Mouse (Mus musculus): Measurements from ENCODE around the gene Lzic. TPM values are rescaled to one million over a fixed set of nuclear protein-coding genes. Genes with fewer than 3 reads are reported as not detected.

Gene Lzic
- polyA plus RNA-seq (2015; fragmentation: Nextera tagmentation; extraction: Ambion mirVana), result 9.1 and 9.7 TPM in 2 replicates

DNA sequence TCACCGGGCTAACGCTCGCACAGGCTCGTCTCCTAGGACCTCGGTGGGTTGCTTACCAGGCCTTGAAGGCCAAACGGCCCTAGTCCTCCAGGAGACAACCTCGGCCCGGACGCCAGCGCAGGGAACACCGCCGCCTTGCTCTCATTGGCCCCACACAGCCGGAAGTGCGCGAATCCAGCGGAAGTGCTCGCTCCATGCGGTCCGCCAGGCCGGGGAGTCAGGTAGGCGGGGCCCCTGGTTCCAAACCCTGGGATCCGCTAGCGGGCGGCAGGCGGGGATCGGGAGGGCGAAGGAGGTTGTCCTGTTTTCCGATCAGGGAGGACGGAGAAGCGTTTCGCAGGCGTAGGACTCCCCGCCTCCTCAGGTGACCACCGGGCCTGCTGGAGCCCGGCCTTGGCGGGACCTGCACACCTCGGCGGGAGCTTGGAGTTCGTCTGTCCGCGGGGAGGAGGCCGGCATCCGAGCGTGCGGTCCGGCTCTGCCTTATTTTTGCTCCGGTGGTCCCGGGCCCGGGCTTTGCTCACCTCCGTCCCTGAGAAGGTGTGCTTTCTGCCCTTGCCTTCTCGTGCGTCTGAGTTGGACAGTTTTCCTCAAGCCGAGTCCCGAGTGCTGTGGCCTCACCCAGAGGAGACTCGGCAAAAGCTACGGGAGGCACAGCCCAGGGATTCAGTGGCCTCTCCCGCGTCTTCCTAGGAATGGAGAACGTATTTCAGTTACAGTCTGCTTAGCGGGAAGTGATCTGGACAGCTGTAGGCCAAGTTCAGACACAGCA lies at the start of gene Lzic, which contains the start of gene Nmnat1:
Gene Lzic, plus strand, starts transcription at position 177 of the 772 bp plus-strand sequence.
Gene Nmnat1, minus strand, starts transcription at position 150 of the 772 bp plus-strand sequence.
- peak within 1 kb of the TSS; percentile 82 for H3K4me2 ChIP-seq (ENCODE audit: low read depth, low read length)
- H3K4me1 ChIP-seq (ENCODE audit: control insufficient read depth, low read depth, low read length), result peaks cover 9% of the 10 kb centered on the region
- peaks cover 6% of the 10 kb centered on the region; the same call in 1 of the 2 replicates for H3K36me3 ChIP-seq (ENCODE audit: control insufficient read depth, insufficient read depth)
- peak within 1 kb of the TSS; percentile 70 for H3K4me3 ChIP-seq (ENCODE audit: low read depth, low read length)
- H3K27ac ChIP-seq (ENCODE audit: low read length), result peak within 1 kb of the TSS; percentile 53
- WGBS (ENCODE audit: insufficient replicate concordance), result under 1% methylated on average over 60 of the region's 60 CpGs
- peak; percentile 98 for ATAC-seq (ENCODE audit: low read depth)
- H3K27me3 ChIP-seq (ENCODE audit: control insufficient read depth, insufficient read depth, low read depth, low read length), result no peaks in the 10 kb centered on the region
- peak within 1 kb of the TSS; percentile 69 for H3K9ac ChIP-seq (ENCODE audit: low read depth, low read length)
- no peaks in the 10 kb centered on the region for H3K9me3 ChIP-seq (replicated peaks; ENCODE audit: control insufficient read depth, low read length)

DNA sequence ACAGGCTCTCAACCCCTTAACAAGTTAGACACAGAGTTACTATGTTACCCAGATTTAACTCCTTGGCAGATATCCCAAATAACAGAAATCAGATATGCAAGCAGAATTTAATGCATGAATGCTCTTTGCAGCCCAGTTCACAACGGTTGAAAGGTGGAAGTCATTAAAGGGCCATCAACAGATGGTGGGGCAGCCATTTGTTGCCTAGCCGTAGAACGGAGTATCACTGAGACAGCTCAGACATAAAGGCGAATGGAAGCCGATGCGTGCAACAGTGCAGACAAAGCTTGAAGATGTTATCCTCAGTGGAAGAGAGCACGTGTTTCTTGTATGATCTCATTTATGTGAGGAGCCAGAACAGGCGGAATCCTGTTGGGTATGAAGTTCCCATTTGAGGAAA lies 44.5 kb upstream of the Lzic start:
- Histone ChIP-seq H3K4me3 (ENCODE audit: low read depth, low read length) (no peak overlapping the region), H3K9ac (ENCODE audit: low read depth, low read length) (no peak overlapping the region), H3K9me3 (replicated peaks; ENCODE audit: control insufficient read depth, low read length) (no peaks in the 10 kb centered on the region), H3K36me3 (ENCODE audit: control insufficient read depth, insufficient read depth) (no peaks in the 10 kb centered on the region), H3K27me3 (ENCODE audit: control insufficient read depth, insufficient read depth, low read depth, low read length) (no peaks in the 10 kb centered on the region), H3K4me1 (ENCODE audit: control insufficient read depth, low read depth, low read length) (peaks cover 11% of the 10 kb centered on the region), H3K4me2 (ENCODE audit: low read depth, low read length) (no peak overlapping the region), H3K27ac (ENCODE audit: low read length) (no peak overlapping the region)
- 61% methylated on average over 8 of the region's 8 CpGs for WGBS (ENCODE audit: insufficient replicate concordance)
- no peak for ATAC-seq (ENCODE audit: low read depth)

DNA sequence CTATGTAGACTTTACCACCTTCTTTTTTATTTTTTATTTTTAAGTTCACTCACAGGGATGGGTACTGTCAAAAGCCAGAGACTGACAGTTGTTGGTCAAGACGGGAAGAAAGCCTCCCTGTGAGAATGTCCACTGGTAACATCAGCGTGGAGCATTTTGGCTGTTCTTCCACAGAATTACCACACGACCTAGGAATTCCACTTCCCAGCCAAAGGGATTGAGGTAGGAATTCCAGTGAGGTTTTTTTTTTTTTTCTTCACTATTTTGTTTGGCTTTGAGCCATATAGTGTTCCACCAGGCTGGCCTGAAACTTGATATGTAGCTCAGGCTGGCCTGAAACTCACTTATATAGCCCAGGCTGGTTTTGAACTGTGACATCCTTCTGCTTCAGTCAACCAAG lies 42.6 kb upstream of the Lzic start:
- Histone ChIP-seq H3K9me3 (replicated peaks; ENCODE audit: control insufficient read depth, low read length) (no peaks in the 10 kb centered on the region), H3K27ac (ENCODE audit: low read length) (no peak overlapping the region), H3K4me2 (ENCODE audit: low read depth, low read length) (no peak overlapping the region), H3K27me3 (ENCODE audit: control insufficient read depth, insufficient read depth, low read depth, low read length) (no peaks in the 10 kb centered on the region), H3K9ac (ENCODE audit: low read depth, low read length) (no peak overlapping the region), H3K36me3 (ENCODE audit: control insufficient read depth, insufficient read depth) (no peaks in the 10 kb centered on the region), H3K4me1 (ENCODE audit: control insufficient read depth, low read depth, low read length) (peaks cover 19% of the 10 kb centered on the region), H3K4me3 (ENCODE audit: low read depth, low read length) (no peak overlapping the region)
- no peak for ATAC-seq (ENCODE audit: low read depth)
- 42% methylated on average over 3 of the region's 3 CpGs for WGBS (ENCODE audit: insufficient replicate concordance)

DNA sequence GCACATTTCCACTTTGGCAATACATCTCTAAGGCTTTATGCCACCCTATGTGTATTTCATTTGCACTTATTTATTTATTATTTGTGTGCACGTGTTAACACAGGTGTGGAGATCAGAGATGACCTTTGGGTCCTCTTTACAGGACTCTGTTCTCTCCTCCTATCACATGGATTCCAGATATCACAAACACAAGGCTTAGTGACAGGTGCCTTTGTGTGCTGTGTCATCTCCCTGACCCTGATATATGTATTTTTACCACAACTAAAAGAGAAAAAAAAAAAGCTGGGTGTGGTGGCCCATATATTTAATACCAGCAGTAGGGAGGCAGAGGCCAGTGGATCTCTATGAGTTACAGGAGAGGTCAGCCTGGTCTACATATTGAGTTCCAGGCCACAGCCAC lies 40.6 kb upstream of the Lzic start:
- Histone ChIP-seq H3K4me2 (ENCODE audit: low read depth, low read length) (peak overlapping the region; percentile 70; the same call in 1 of the 2 replicates), H3K9me3 (replicated peaks; ENCODE audit: control insufficient read depth, low read length) (no peaks in the 10 kb centered on the region), H3K9ac (ENCODE audit: low read depth, low read length) (no peak overlapping the region), H3K27ac (ENCODE audit: low read length) (no peak overlapping the region), H3K4me3 (ENCODE audit: low read depth, low read length) (no peak overlapping the region), H3K27me3 (ENCODE audit: control insufficient read depth, insufficient read depth, low read depth, low read length) (no peaks in the 10 kb centered on the region), H3K4me1 (ENCODE audit: control insufficient read depth, low read depth, low read length) (peaks cover 19% of the 10 kb centered on the region), H3K36me3 (ENCODE audit: control insufficient read depth, insufficient read depth) (no peaks in the 10 kb centered on the region)
- ATAC-seq (ENCODE audit: low read depth), result no peak
- 37% methylated on average over 1 of the region's 1 CpGs for WGBS (ENCODE audit: insufficient replicate concordance)

DNA sequence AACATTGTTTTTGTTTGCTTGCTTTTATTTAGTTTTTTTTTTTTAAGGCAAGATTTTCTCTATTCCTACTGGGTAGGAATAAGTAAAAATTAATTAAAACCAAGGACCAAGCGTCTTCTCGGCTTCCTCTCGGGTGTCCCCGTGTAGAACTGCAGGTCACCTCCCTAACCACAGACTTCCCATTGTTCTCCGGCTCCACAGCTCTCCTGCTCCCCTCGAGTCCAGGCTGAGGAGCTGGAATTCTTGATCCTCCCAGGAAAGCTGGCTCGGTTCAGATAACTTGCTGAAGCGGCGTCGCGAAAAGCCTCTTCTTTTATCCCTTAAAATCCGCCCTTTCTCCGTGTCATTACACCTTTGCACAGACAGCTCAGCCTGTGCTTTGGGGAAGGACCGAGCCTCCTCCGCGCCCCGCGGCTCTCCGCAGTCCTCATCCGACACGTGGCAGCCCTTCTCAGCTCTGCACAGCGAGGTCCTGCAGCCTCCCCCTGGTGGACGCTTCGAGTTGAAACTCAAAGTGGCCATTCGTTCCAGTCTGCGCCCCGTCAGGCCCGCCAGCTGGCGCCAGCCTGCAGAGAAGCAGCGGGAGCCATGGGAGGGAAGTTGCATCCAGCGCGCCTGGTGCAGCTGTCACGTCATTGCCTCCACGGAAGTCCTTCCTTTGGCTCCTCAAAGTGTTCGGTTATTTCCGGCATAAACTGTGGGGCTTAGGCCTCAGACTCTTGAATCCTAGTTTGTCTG lies 39.9 kb upstream of the Lzic start:
- ATAC-seq (ENCODE audit: low read depth), result peak; percentile 96
- Histone ChIP-seq H3K27me3 (ENCODE audit: control insufficient read depth, insufficient read depth, low read depth, low read length) (no peaks in the 10 kb centered on the region), H3K9ac (ENCODE audit: low read depth, low read length) (peak overlapping the region; percentile 64), H3K36me3 (ENCODE audit: control insufficient read depth, insufficient read depth) (no peaks in the 10 kb centered on the region), H3K4me3 (ENCODE audit: low read depth, low read length) (peak overlapping the region; percentile 47), H3K9me3 (replicated peaks; ENCODE audit: control insufficient read depth, low read length) (no peaks in the 10 kb centered on the region), H3K27ac (ENCODE audit: low read length) (peak overlapping the region; percentile 60), H3K4me2 (ENCODE audit: low read depth, low read length) (peak overlapping the region; percentile 70), H3K4me1 (ENCODE audit: control insufficient read depth, low read depth, low read length) (peaks cover 19% of the 10 kb centered on the region)
- WGBS (ENCODE audit: insufficient replicate concordance), result under 1% methylated on average over 36 of the region's 36 CpGs

DNA sequence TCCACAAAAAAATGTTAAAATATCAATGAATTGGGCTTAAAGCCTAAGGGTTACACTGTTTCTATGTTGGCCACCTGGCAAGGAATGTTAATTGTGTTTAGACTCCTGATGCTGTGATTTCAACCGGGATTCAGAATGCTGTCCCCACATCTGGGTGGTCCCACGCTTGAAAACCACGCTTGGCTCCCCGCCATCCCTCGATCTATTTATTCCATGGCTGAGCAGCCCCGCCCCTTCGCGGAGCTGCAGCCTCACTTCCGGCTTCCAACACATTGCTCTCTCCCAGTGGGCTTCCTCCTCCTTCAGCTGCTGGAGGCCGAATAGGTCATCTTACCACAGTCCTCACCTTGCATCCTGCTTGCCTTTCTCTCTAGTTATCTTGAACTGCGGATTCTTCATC lies 39.2 kb upstream of the Lzic start:
- H3K9me3 ChIP-seq (replicated peaks; ENCODE audit: control insufficient read depth, low read length), result no peaks in the 10 kb centered on the region
- peak overlapping the region; percentile 60; the same call in 1 of the 2 replicates for H3K27ac ChIP-seq (ENCODE audit: low read length)
- peaks cover 19% of the 10 kb centered on the region for H3K4me1 ChIP-seq (ENCODE audit: control insufficient read depth, low read depth, low read length)
- peak overlapping the region; percentile 47 for H3K4me3 ChIP-seq (ENCODE audit: low read depth, low read length)
- H3K4me2 ChIP-seq (ENCODE audit: low read depth, low read length), result peak overlapping the region; percentile 70
- H3K27me3 ChIP-seq (ENCODE audit: control insufficient read depth, insufficient read depth, low read depth, low read length), result no peaks in the 10 kb centered on the region
- peak overlapping the region; percentile 64 for H3K9ac ChIP-seq (ENCODE audit: low read depth, low read length)
- peak; percentile 27; the same call in 1 of the 2 replicates for ATAC-seq (ENCODE audit: low read depth)
- WGBS (ENCODE audit: insufficient replicate concordance), result 11% methylated on average over 11 of the region's 11 CpGs
- no peaks in the 10 kb centered on the region for H3K36me3 ChIP-seq (ENCODE audit: control insufficient read depth, insufficient read depth)

DNA sequence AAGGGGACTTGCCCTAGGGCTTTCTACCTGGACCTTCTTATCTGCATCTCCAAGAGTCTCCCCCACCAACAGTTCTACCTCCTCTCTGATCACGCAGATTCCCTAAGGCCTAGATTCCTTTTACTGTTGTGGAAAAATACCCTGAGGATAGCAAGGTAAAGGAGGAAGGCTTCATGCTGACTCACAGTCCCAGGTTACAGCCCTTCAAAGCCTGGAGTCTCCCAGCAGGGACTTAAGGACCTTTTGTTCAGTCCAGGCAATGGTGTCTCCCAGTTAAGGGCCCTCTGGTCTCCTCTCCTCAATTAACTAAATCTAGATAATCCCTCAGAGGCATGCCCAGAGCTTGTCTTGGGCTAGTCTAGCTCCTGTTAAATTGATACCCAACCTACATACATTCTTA lies 38.7 kb upstream of the Lzic start:
- no peaks in the 10 kb centered on the region for H3K27me3 ChIP-seq (ENCODE audit: control insufficient read depth, insufficient read depth, low read depth, low read length)
- H3K4me2 ChIP-seq (ENCODE audit: low read depth, low read length), result peak overlapping the region; percentile 70
- no peak for ATAC-seq (ENCODE audit: low read depth)
- WGBS (ENCODE audit: insufficient replicate concordance), result 48% methylated on average over 1 of the region's 1 CpGs
- H3K27ac ChIP-seq (ENCODE audit: low read length), result peak overlapping the region; percentile 60; the same call in 1 of the 2 replicates
- H3K9me3 ChIP-seq (replicated peaks; ENCODE audit: control insufficient read depth, low read length), result no peaks in the 10 kb centered on the region
- no peaks in the 10 kb centered on the region for H3K36me3 ChIP-seq (ENCODE audit: control insufficient read depth, insufficient read depth)
- peak overlapping the region; percentile 47 for H3K4me3 ChIP-seq (ENCODE audit: low read depth, low read length)
- peaks cover 19% of the 10 kb centered on the region for H3K4me1 ChIP-seq (ENCODE audit: control insufficient read depth, low read depth, low read length)
- no peak overlapping the region for H3K9ac ChIP-seq (ENCODE audit: low read depth, low read length)

DNA sequence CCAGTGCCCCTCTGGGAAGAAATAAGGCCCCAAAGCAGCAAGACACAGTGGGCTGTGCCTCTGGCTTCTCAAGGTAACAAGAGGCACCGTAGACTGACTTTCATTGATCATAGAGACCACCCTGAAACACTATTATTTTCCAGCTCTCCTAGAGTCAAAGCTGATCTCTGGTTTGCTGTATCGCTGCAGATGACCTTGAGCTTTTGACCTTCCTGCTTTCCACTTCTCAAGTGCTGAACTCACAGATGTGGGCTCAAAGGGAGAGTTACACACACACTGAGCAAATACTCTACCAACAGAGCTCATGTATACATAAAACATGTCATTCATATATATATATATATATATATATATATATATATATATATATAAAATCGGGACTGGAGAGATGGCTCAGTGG lies 34.4 kb upstream of the Lzic start:
- Histone ChIP-seq H3K4me2 (ENCODE audit: low read depth, low read length) (no peak overlapping the region), H3K9me3 (replicated peaks; ENCODE audit: control insufficient read depth, low read length) (no peaks in the 10 kb centered on the region), H3K4me3 (ENCODE audit: low read depth, low read length) (no peak overlapping the region), H3K27ac (ENCODE audit: low read length) (no peak overlapping the region), H3K4me1 (ENCODE audit: control insufficient read depth, low read depth, low read length) (peaks cover 8% of the 10 kb centered on the region), H3K36me3 (ENCODE audit: control insufficient read depth, insufficient read depth) (no peaks in the 10 kb centered on the region), H3K9ac (ENCODE audit: low read depth, low read length) (no peak overlapping the region), H3K27me3 (ENCODE audit: control insufficient read depth, insufficient read depth, low read depth, low read length) (no peaks in the 10 kb centered on the region)
- 72% methylated on average over 3 of the region's 3 CpGs for WGBS (ENCODE audit: insufficient replicate concordance)
- no peak for ATAC-seq (ENCODE audit: low read depth)

DNA sequence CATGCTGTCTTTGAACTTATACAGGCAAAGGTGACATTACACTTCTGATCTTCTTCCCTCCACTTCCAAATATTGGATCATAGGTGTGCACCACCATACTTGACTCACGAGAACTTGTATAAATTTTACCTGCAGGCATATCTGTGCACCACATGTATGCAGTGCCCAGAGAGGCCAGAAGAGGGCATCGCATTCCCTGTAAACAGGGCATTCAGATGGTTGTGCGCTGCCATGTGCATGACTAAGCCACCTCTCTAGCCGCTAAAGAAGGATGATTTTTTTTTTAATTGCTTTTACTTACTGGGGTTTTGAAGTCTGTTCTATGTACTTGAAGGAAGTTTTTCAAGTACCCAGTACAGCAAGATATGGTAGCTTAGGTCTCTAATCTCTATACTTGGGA lies 31.4 kb upstream of the Lzic start:
- no peaks in the 10 kb centered on the region for H3K9me3 ChIP-seq (replicated peaks; ENCODE audit: control insufficient read depth, low read length)
- no peak overlapping the region for H3K27ac ChIP-seq (ENCODE audit: low read length)
- H3K27me3 ChIP-seq (ENCODE audit: control insufficient read depth, insufficient read depth, low read depth, low read length), result no peaks in the 10 kb centered on the region
- no peak overlapping the region for H3K9ac ChIP-seq (ENCODE audit: low read depth, low read length)
- H3K36me3 ChIP-seq (ENCODE audit: control insufficient read depth, insufficient read depth), result no peaks in the 10 kb centered on the region
- H3K4me3 ChIP-seq (ENCODE audit: low read depth, low read length), result no peak overlapping the region
- H3K4me1 ChIP-seq (ENCODE audit: control insufficient read depth, low read depth, low read length), result no peaks in the 10 kb centered on the region
- no peak overlapping the region for H3K4me2 ChIP-seq (ENCODE audit: low read depth, low read length)
- WGBS (ENCODE audit: insufficient replicate concordance), result 61% methylated on average over 4 of the region's 4 CpGs
- no peak for ATAC-seq (ENCODE audit: low read depth)
